In the genomic region with DNA sequence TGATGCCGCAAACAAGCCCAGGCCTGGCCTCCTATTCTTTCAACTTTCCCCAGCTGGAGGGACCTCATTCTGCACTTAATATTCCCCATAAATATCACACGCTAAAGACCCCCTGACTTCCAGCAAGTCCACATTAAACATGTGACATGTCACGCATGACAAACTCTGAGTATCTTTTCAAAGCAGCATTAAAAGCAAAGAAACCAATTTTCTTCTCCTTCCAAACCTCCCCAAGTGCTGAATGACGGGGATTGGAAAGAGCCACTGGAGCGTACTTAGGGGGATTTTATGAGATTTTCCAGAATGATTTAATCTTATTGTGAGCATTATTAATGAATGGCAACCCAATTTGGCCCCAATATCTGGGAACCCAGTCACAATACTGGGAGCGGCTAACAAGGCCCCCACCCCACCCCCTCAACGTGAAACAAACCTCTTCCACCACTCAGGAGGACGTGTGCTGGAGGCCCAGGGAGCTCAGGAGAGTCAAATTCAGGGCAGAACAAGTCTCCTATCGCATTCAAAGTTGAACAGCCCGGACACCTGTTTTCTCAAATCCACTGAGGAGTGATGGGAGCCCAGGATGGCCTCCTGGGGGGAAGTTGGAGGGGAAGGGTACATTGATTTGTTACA, we compare ENCODE assay signal across 36 mouse cellular contexts. TPM values are rescaled to one million over a fixed set of nuclear protein-coding genes. Genes with fewer than 3 reads are reported as not detected.
DNase-seq lines count a peak whose midpoint lies in the region; ATAC-seq and TF ChIP-seq lines count a peak whose summit lies in the region.
"Had no signal": no experiment of that assay in that cellular context is flagged by ENCODE, and none has a peak within 500 bp of the region (broad histone marks: within the 10 kb centered on the region; RNA-seq: fewer than 3 reads in every experiment).

No protein-coding gene starts in this region.

- H3K4me1 ChIP-seq in midbrain, embryonic 14.5 days (ENCODE audit: control insufficient read depth, insufficient read depth, low read length) = no peaks in the 10 kb centered on the region
- H3K4me1 ChIP-seq in midbrain, postnatal 0 days (ENCODE audit: insufficient read depth, low read length) = no peaks in the 10 kb centered on the region
- H3K4me1 ChIP-seq in forebrain, embryonic 13.5 days = peaks cover 33% of the 10 kb centered on the region
- H3K4me1 ChIP-seq: liver, embryonic 12.5 days had no signal

- WGBS in midbrain, embryonic 14.5 days = 24% methylated on average over 10 of the region's 10 CpGs
- 20% methylated on average over 10 of the region's 10 CpGs for WGBS in midbrain, postnatal 0 days
- WGBS in forebrain, embryonic 13.5 days = 22% methylated on average over 10 of the region's 10 CpGs

- TF ChIP-seq CTCF in midbrain, postnatal 0 days (IDR thresholded peaks at IDR 0.05) = no peak

- H3K9ac ChIP-seq in midbrain, embryonic 14.5 days (replicated peaks; ENCODE audit: low read length) = no peak overlapping the region
- no peak overlapping the region for H3K9ac ChIP-seq in midbrain, postnatal 0 days (replicated peaks; ENCODE audit: low read length, poor library complexity, severe bottlenecking)
- H3K9ac ChIP-seq in forebrain, embryonic 13.5 days = no peak overlapping the region
- H3K9ac ChIP-seq: embryonic facial prominence, embryonic 12.5 days; hindbrain, embryonic 12.5 days; liver, embryonic 12.5 days; liver, postnatal 0 days; midbrain, embryonic 15.5 days; neural tube, embryonic 13.5 days had no signal

- H3K27ac ChIP-seq in midbrain, embryonic 14.5 days (replicated peaks; ENCODE audit: low read depth, low read length) = no peak overlapping the region
- no peak overlapping the region for H3K27ac ChIP-seq in midbrain, postnatal 0 days (ENCODE audit: low read depth, low read length)
- H3K27ac ChIP-seq in forebrain, embryonic 13.5 days = peak overlapping the region; percentile 92
- H3K27ac ChIP-seq: embryonic facial prominence, embryonic 12.5 days; hindbrain, embryonic 12.5 days; liver, embryonic 12.5 days; midbrain, embryonic 15.5 days; neural tube, embryonic 13.5 days; stomach, postnatal 0 days had no signal

- no peak overlapping the region for H3K4me3 ChIP-seq in midbrain, embryonic 14.5 days (replicated peaks; ENCODE audit: low read depth, low read length)
- H3K4me3 ChIP-seq in midbrain, postnatal 0 days (ENCODE audit: low read depth, low read length) = no peak overlapping the region
- no peak overlapping the region for H3K4me3 ChIP-seq in forebrain, embryonic 13.5 days
- H3K4me3 ChIP-seq: embryonic facial prominence, embryonic 12.5 days; hindbrain, embryonic 12.5 days; liver, embryonic 12.5 days; midbrain, embryonic 15.5 days; myocyte; neural tube, embryonic 13.5 days had no signal

- H3K36me3 ChIP-seq in midbrain, embryonic 14.5 days (ENCODE audit: control insufficient read depth, insufficient read depth, low read length) = no peaks in the 10 kb centered on the region
- no peaks in the 10 kb centered on the region for H3K36me3 ChIP-seq in midbrain, postnatal 0 days (ENCODE audit: insufficient read depth, low read length)
- H3K36me3 ChIP-seq in forebrain, embryonic 13.5 days (ENCODE audit: poor library complexity, severe bottlenecking) = no peaks in the 10 kb centered on the region; the same call in 1 of the 2 replicates
- H3K36me3 ChIP-seq: embryonic facial prominence, embryonic 12.5 days; hindbrain, embryonic 12.5 days; liver, embryonic 12.5 days; midbrain, embryonic 15.5 days; neural tube, embryonic 13.5 days had no signal

- H3K27me3 ChIP-seq in midbrain, embryonic 14.5 days (ENCODE audit: control insufficient read depth, insufficient read depth, low read length) = peaks cover 64% of the 10 kb centered on the region
- peaks cover 24% of the 10 kb centered on the region for H3K27me3 ChIP-seq in midbrain, postnatal 0 days (ENCODE audit: insufficient read depth, low read length)
- H3K27me3 ChIP-seq in forebrain, embryonic 13.5 days = no peaks in the 10 kb centered on the region; the same call in 1 of the 2 replicates

- DNase-seq in embryo, embryonic 9.5 days (ENCODE audit: extremely low spot score) = peak; percentile 15
- no peak for DNase-seq in embryo, embryonic 11 days
- DNase-seq in midbrain, embryonic 14.5 days = peak; percentile 6
- DNase-seq in midbrain, postnatal 0 days (ENCODE audit: low spot score) = no peak
- DNase-seq in spleen, adult 12 weeks (ENCODE audit: low spot score) = no peak
- no peak for DNase-seq in urinary bladder, postnatal 36 days (ENCODE audit: low spot score in 2 of 2)
- DNase-seq: adrenal gland, postnatal 14 days; cerebellum, adult 11-12 months; cerebellum, adult 9-11 months; gastrocnemius, postnatal 10 days; heart, postnatal 14 days; kidney, adult 9 months; kidney, postnatal 10 days; layer of hippocampus, postnatal 36 days; left cerebral cortex, postnatal 4 days; liver, postnatal 0 days; lung, postnatal 36 days; right cerebral cortex, postnatal 25 days; spleen, adult 18-20 months; thymus, adult 2 months; thymus, postnatal 36 days had no signal

- no peak for ATAC-seq in midbrain, embryonic 14.5 days (ENCODE audit: low FRiP score, low TSS enrichment)
- no peak for ATAC-seq in midbrain, postnatal 0 days (ENCODE audit: low FRiP score)
- peak; percentile 39 for ATAC-seq in forebrain, embryonic 13.5 days
- ATAC-seq: intestine, postnatal 0 days; liver, embryonic 12.5 days; liver, postnatal 0 days; Patski had no signal

- H3K9me3 ChIP-seq in midbrain, embryonic 14.5 days (ENCODE audit: control insufficient read depth, low read length) = no peaks in the 10 kb centered on the region
- no peaks in the 10 kb centered on the region for H3K9me3 ChIP-seq in midbrain, postnatal 0 days (ENCODE audit: low read length)
- H3K9me3 ChIP-seq in forebrain, embryonic 13.5 days (replicated peaks) = no peaks in the 10 kb centered on the region
- H3K9me3 ChIP-seq: embryonic facial prominence, embryonic 12.5 days; hindbrain, embryonic 12.5 days; liver, embryonic 12.5 days; midbrain, embryonic 15.5 days; neural tube, embryonic 13.5 days had no signal

- H3K4me2 ChIP-seq in midbrain, embryonic 14.5 days (ENCODE audit: low read length) = no peak overlapping the region
- no peak overlapping the region for H3K4me2 ChIP-seq in midbrain, postnatal 0 days (ENCODE audit: low read depth, low read length, poor library complexity, severe bottlenecking)
- H3K4me2 ChIP-seq in forebrain, embryonic 13.5 days = 0 out of 2 replicates have a peak overlapping the region, but pooled peaks have one; percentile 57
- H3K4me2 ChIP-seq: embryonic facial prominence, embryonic 12.5 days; liver, embryonic 12.5 days; midbrain, embryonic 15.5 days; neural tube, embryonic 13.5 days had no signal

RNA-seq across cellular contexts. Expression of a gene that starts 14.1 kb away (rescaled TPM):
- 0.70 and 1.0 TPM in 2 replicates for polyA plus RNA-seq in midbrain, embryonic 14.5 days (2014; fragmentation: Nextera tagmentation; extraction: Ambion mirVana)
- total RNA-seq in midbrain, postnatal 0 days (2014; rRNA removed) = 1.5 and 3.5 TPM in 2 replicates
- polyA plus RNA-seq in midbrain, postnatal 0 days (2015; fragmentation: Nextera tagmentation; extraction: Ambion mirVana) = 1.8 and 3.7 TPM in 2 replicates
- polyA plus RNA-seq in forebrain, embryonic 13.5 days (2015; fragmentation: Nextera tagmentation; extraction: Ambion mirVana) = 58.0 and 63.2 TPM in 2 replicates
- total RNA-seq: heart, adult 8-10 months; heart, postnatal 14 days; megakaryocyte, adult 5-6 weeks; MEL had no signal
- polyA plus RNA-seq: heart, embryonic 14.5 days; liver, postnatal 0 days; lung, embryonic 16.5 days; thymus, adult 2 months had no signal

Comparison
In these comparisons a context has a peak if more than half of its experiments do, and no peak if none do; other contexts are left out.
1. DNase-seq: peak in embryo, embryonic 9.5 days (single experiment) and midbrain, embryonic 14.5 days (single experiment); none in embryo, embryonic 11 days (single experiment), midbrain, postnatal 0 days (single experiment), spleen, adult 12 weeks (single experiment) and urinary bladder, postnatal 36 days (0 of 2).
2. RNA of a gene that starts 14.1 kb away (polyA plus RNA-seq): 58.0 to 63.2 TPM in forebrain, embryonic 13.5 days; 1.8 to 3.7 TPM in midbrain, postnatal 0 days and 0.70 to 1.0 TPM in midbrain, embryonic 14.5 days; every median in the first group is over 10 times any median in the second.